Mouse (Mus musculus) megakaryocyte, embryonic 14.5 days (primary cell): ENCODE measurements around the gene Akr7a5. TPM values are rescaled to one million over a fixed set of nuclear protein-coding genes. Genes with fewer than 3 reads are reported as not detected.

ENCODE experiments used
- H3K27me3 ChIP-seq: replicated peaks from 2 replicates; pipeline ENCODE3; 2012; ENCODE audit warnings: inconsistent platforms
- H3K36me3 ChIP-seq: replicated peaks from 2 replicates; pipeline ENCODE3; 2012; ENCODE audit warnings: low read length, inconsistent platforms, mixed read lengths
- H3K4me1 ChIP-seq: 2 replicates; pipeline ENCODE4 v1.6.1; 2012; ENCODE audit warnings: inconsistent platforms
- H3K4me3 ChIP-seq: replicated peaks from 2 replicates; pipeline ENCODE3; 2012; ENCODE audit warnings: moderate library complexity, mild to moderate bottlenecking, inconsistent platforms
- H3K9me3 ChIP-seq: 2 replicates; pipeline ENCODE4 v1.6.1; 2012; ENCODE audit warnings: inconsistent platforms
- FLI1 ChIP-seq: IDR thresholded peaks from 2 replicates; pipeline ENCODE4 v1.6.1; 2012; ENCODE audit warnings: low read length, inconsistent platforms, mixed read lengths
- GATA1 ChIP-seq: IDR thresholded peaks from 3 replicates; pipeline ENCODE4 v1.6.1; 2012; ENCODE audit warnings: mixed read lengths, low read length, inconsistent platforms, borderline replicate concordance
- polyA plus RNA-seq: library from polyadenylated mRNA; stranded (reverse); fragments of >175 nt; gene quantifications from 2 replicates; pipeline ENCODE4 v1.2.3, GENCODE M21; 2012; ENCODE audit warnings: low replicate concordance; ENCODE audit not compliant: insufficient read depth

Akr7a5 gene
- polyA plus RNA-seq, 1 experiment = 35.7 TPM

DNA sequence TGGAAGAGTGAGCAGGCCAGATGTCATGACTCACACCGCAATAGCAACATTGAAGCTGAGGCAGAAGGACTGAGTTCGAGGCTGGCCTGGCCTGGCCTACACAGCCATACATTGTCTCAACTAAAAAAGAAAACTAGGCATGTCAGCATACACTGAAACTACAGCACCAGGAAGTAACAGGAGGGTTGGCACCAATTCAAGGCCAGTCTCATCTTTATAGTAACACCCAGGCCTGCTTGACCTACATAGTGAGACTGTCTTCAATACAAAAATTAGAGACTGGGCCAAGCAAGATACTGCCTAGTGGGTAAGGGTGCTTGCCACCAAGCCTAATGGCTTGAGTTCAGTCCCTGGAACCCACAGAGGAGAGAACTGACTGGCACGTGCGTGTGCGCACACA, 18.5 kb upstream of the Akr7a5 start:
- Histone ChIP-seq H3K27me3 (no peaks in the 10 kb centered on the region), H3K9me3 (no peaks in the 10 kb centered on the region), H3K4me3 (no peak overlapping the region), H3K4me1 (peaks cover 87% of the 10 kb centered on the region), H3K36me3 (peaks cover 85% of the 10 kb centered on the region)
- TF ChIP-seq FLI1 (no peak), GATA1 (no peak)

DNA sequence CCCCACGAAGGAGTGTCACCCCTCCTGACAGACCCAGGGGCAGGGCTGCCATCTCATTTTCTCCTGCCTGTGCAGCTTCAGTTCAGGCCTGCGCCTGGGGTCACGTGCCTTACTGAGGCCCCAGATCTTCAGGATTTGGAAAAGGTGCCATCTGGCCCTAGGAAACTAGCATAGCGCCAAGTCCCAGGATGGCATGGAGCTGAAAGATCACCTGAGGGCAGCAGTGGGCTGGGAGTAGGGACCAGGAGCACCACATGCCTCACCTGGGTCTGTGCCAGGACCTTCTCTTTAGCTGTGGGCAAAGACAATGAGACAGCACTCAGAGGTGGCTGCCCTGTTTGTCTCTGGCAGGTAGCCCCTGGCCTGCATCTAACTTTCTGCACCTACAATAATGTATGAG, 13.0 kb upstream of the Akr7a5 start:
- H3K36me3 ChIP-seq = peaks cover 85% of the 10 kb centered on the region

DNA sequence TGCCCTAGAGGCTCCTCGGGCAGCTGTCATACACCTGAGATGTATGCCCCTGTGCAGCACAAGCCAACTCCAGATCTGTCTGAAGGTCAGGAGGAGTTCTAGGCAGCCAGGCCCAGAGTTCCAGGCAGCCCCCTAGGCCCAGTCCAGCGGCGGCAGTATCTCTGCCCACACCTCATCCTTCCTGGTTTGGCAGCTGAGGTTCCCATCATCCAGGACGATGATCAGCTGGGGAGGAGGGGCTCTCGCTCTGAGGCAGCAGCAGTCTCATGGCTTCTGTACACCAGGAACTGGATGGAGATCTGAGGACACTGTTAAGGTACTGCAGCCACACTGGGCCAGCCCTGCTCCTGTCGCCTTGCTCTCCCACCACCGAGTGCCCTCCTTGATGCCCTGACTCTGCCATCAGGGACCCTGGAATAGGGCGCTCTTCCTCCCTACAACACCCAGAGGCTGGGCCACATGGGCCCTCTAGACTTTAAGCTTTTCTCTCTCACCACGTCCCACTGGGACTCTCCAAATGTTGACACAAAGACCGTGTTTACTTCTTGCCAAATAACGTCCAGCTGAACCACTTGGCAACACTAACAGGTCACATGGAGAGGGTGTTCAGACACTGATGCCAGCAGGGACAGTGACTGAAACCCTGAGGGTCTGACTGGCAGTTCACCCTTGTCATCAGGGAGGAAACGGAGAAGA, 11.7 kb upstream of the Akr7a5 start:
- peaks cover 64% of the 10 kb centered on the region for H3K4me1 ChIP-seq
- peak overlapping the region; percentile 54 for H3K4me3 ChIP-seq
- no peaks in the 10 kb centered on the region for H3K9me3 ChIP-seq
- peaks cover 90% of the 10 kb centered on the region for H3K36me3 ChIP-seq
- no peak for TF ChIP-seq GATA1
- no peak for TF ChIP-seq FLI1
- no peaks in the 10 kb centered on the region for H3K27me3 ChIP-seq

More for the DNA sequence above, 13.0 kb upstream of the Akr7a5 start:
- H3K4me3 ChIP-seq = no peak overlapping the region
- H3K4me1 ChIP-seq = peaks cover 76% of the 10 kb centered on the region
- no peaks in the 10 kb centered on the region for H3K9me3 ChIP-seq
- no peaks in the 10 kb centered on the region for H3K27me3 ChIP-seq
- no peak for TF ChIP-seq FLI1
- TF ChIP-seq GATA1 = no peak

DNA sequence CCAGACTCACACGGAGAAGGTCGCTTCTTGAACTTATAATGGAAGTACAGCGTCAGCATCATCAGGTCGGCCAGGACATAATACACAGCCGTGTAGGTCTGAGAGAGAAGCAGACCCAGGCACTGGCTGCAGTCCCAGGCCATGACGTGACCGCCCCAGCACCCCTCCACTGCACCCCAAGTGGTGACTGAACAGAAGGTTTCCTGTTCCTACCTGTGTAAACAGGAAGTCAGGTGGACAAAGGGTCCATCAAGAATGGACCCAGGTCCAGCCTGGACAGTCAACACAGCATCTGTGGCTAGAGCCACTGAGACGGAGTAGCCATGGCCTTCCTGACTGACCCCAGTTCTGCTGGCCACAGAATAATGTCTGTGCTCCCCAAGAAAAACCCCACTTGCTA, 8.8 kb upstream of the Akr7a5 start:
- Histone ChIP-seq H3K27me3 (no peaks in the 10 kb centered on the region), H3K9me3 (no peaks in the 10 kb centered on the region), H3K4me1 (peaks cover 59% of the 10 kb centered on the region), H3K36me3 (peaks cover 94% of the 10 kb centered on the region), H3K4me3 (no peak overlapping the region)
- TF ChIP-seq GATA1 = no peak
- no peak for TF ChIP-seq FLI1

DNA sequence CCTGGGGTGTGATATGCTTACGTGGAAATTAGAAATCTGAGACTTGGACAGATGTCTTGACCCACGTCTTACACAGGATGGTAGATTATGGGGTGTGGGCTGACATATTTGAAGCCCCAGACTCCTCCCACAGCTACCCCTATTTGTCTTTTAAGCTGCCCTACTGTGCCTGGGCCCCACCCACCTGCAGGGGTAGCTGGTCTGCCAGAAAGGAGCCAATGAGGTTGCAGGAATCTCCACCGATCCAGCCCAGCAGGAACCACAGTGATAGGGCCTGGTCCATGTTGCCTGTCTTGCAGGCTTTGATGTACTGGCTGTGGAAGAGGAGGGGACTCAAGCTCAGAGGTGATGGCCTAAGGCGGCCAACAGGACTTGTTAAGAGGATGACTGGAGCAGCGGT, 8.3 kb upstream of the Akr7a5 start:
- peaks cover 94% of the 10 kb centered on the region for H3K36me3 ChIP-seq
- TF ChIP-seq GATA1 (no peak), FLI1 (no peak)
- no peak overlapping the region for H3K4me3 ChIP-seq
- H3K9me3 ChIP-seq = no peaks in the 10 kb centered on the region
- H3K27me3 ChIP-seq = no peaks in the 10 kb centered on the region
- peaks cover 55% of the 10 kb centered on the region for H3K4me1 ChIP-seq

DNA sequence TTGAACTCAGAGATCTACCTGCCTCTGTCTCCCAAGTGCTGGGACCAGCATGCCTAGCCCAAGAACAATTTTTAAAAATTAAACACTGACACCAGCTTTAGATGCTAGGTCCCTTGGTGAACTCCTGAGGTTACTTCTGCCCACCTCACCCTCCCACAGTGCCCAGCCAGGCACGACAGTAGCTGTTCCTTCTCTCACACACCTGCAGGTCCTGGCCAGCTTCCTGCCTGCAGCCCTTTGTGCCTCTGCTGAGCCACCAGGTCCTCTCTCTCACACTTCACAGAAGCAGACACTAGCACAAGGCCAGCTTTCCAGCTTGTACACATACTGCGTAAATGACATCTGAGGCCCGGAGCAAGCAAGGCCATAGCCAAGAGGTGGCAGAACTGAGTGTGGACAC, 5.0 kb upstream of the Akr7a5 start:
- Histone ChIP-seq H3K27me3 (no peaks in the 10 kb centered on the region), H3K4me1 (peaks cover 52% of the 10 kb centered on the region), H3K36me3 (peaks cover 77% of the 10 kb centered on the region), H3K4me3 (no peak overlapping the region), H3K9me3 (no peaks in the 10 kb centered on the region)
- TF ChIP-seq GATA1 = no peak
- no peak for TF ChIP-seq FLI1

DNA sequence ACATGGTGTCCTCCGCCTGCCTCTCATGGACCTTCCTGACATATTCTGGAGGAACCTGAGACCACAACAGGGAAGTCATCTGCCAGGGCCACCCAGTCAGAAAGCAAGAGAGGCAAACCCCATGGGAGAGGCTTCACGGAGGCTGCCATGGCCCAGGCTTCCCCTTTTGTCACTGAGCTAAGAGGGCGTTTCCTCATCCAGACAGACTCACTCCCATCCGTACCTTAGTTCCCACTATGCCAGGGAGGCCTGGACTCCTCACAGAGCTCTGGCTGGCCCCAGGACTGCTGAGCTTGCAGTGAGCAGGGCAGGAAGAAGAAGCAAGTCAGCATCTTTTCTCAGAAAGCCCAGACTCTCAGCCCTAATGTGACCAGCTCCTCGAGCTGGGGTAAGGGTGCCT, 2.6 kb upstream of the Akr7a5 start:
- peaks cover 58% of the 10 kb centered on the region for H3K4me1 ChIP-seq
- H3K9me3 ChIP-seq = no peaks in the 10 kb centered on the region
- H3K36me3 ChIP-seq = peaks cover 53% of the 10 kb centered on the region
- peak overlapping the region; percentile 64 for H3K4me3 ChIP-seq
- H3K27me3 ChIP-seq = peaks cover 12% of the 10 kb centered on the region
- TF ChIP-seq GATA1 (no peak), FLI1 (no peak)

DNA sequence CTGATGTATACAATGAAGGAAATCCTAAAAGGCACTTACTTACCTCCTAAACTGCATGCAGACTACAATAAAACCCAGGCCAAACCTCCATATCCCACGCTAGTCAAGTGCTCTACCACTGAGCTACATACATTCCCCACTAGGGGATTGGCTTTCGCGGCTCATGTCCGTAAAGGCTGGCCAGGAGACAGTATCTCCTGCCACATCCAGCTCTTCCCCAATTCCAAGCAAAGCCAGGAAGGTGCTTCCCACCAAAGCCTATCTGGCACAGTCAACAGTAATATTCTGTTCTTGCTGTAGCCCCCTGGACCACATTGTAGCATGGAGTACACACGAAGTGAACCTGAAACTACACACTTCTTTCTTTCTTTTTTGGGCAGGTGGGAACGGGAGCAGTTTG, 893 bp upstream of the Akr7a5 start:
- Histone ChIP-seq H3K4me3 (peak overlapping the region; percentile 97), H3K4me1 (peaks cover 58% of the 10 kb centered on the region), H3K27me3 (peaks cover 19% of the 10 kb centered on the region), H3K36me3 (peaks cover 49% of the 10 kb centered on the region), H3K9me3 (no peaks in the 10 kb centered on the region)
- no peak for TF ChIP-seq FLI1
- no peak for TF ChIP-seq GATA1

DNA sequence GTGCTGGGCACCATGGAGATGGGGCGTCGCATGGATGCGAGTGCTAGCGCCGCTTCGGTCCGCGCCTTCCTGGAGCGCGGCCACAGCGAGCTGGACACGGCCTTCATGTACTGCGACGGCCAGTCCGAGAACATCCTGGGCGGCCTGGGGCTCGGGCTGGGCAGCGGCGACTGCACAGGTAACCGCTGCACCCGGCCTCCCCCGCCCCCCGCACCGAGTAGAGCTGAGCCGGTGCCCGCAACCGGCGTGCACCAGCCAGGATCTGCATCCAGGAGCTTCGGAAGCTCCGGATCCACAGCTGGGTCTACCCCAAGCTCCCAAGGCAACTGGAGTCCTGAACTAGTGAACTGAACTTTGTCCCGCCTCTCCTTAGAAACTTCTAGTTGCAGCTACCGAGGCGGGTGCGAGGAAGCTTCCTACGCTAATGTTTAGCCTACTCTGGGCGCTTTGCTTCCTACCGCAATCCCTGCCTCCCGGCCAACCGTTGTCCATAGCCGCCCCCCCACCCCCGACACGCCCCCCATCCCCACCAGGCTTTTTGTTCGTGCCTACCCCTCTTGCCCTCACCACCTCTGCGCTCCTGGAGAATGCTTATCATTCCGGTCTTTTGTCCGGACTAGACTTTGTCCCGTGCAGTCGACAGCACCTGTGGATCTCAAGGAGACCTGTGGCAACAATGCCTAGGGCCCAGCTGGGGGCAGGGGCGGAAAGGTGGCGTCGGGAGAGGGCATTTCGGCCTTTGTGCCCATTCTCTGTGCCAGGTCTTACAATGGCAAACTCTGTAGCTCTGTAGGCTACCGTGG, 556 bp downstream of the Akr7a5 start:
- Histone ChIP-seq H3K36me3 (peaks cover 46% of the 10 kb centered on the region), H3K4me1 (peaks cover 51% of the 10 kb centered on the region), H3K27me3 (peaks cover 19% of the 10 kb centered on the region), H3K4me3 (peak overlapping the region; percentile 97), H3K9me3 (no peaks in the 10 kb centered on the region)
- TF ChIP-seq FLI1 (no peak), GATA1 (no peak)

DNA sequence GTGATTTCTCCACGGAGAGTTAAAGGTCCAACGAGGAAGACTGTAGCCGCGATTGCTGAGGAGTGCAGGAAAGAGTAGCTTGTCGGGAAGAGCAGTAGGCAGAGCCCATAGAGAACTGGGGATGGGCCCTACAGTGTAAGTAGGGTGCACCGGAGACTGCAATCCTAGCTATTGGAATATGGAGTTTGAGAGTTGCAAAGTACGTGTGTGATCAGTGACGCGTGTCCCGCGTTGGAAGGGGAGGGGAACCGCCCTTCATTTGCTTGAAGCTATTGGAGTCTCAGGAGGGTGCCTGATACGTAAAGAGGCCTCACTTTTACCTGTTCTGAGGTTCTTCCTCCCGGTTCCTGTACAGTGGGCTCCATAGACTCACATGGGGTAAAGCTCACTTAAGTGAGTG, 1.2 kb downstream of the Akr7a5 start:
- peaks cover 46% of the 10 kb centered on the region for H3K4me1 ChIP-seq
- peak overlapping the region; percentile 97 for H3K4me3 ChIP-seq
- H3K27me3 ChIP-seq = peaks cover 19% of the 10 kb centered on the region
- H3K9me3 ChIP-seq = no peaks in the 10 kb centered on the region
- TF ChIP-seq FLI1 = no peak
- TF ChIP-seq GATA1 = no peak
- peaks cover 43% of the 10 kb centered on the region for H3K36me3 ChIP-seq
